Mouse (Mus musculus) lung, embryonic 16.5 days (tissue): ENCODE measurements around the gene Mnd1. TPM values are rescaled to one million over a fixed set of nuclear protein-coding genes. Genes with fewer than 3 reads are reported as not detected.

Experiments
- ATAC-seq: fragments of 200-750 bp; cut with Nextera tagmentation; 2 replicates; pipeline ENCODE4 v1.8.0; 2017; ENCODE audit warnings: low read depth, mild to moderate bottlenecking, moderate library complexity
- H3K27ac ChIP-seq: fragments of 300-500 bp; sonication (generic); 2 replicates; pipeline ENCODE4 v1.5.1; 2014; ENCODE audit warnings: mild to moderate bottlenecking, control low read depth, low read length
- H3K27me3 ChIP-seq: fragments of 300-500 bp; sonication (generic); 2 replicates; pipeline ENCODE4 v1.6.1; 2014; ENCODE audit warnings: low read depth, low read length, mixed read lengths; ENCODE audit not compliant: control insufficient read depth, insufficient read depth
- H3K36me3 ChIP-seq: fragments of 300-500 bp; sonication (generic); 2 replicates; pipeline ENCODE4 v1.6.1; 2014; ENCODE audit warnings: low read length; ENCODE audit not compliant: control insufficient read depth, insufficient read depth
- H3K4me1 ChIP-seq: fragments of 300-500 bp; sonication (generic); replicated peaks from 2 replicates; pipeline ENCODE4 v1.6.1; 2014; ENCODE audit warnings: low read length, mixed read lengths; ENCODE audit not compliant: control insufficient read depth, insufficient read depth
- H3K4me2 ChIP-seq: fragments of 300-500 bp; sonication (generic); 2 replicates; pipeline ENCODE4 v1.6.1; 2014; ENCODE audit warnings: low read depth, low read length, control low read depth
- H3K4me3 ChIP-seq: fragments of 300-500 bp; sonication (generic); 2 replicates; pipeline ENCODE4 v1.5.1; 2014; ENCODE audit warnings: mild to moderate bottlenecking, low read length, control low read depth
- H3K9ac ChIP-seq: fragments of 300-500 bp; sonication (generic); 2 replicates; pipeline ENCODE4 v1.6.1; 2014; ENCODE audit warnings: low read length, control low read depth
- H3K9me3 ChIP-seq: fragments of 300-500 bp; sonication (generic); 2 replicates; pipeline ENCODE4 v1.6.1; 2016; ENCODE audit warnings: low read length; ENCODE audit not compliant: control insufficient read depth
- WGBS: fragments of 180-500 bp; shearing (Covaris S2); extraction: QIAGEN DNeasy Blood & Tissue Kit; methylation state at CpG from one replicate; pipeline ENCODE4 v1.1.7; 2014; 5-methylcytosine and 5-hydroxymethylcytosine counted together
- polyA plus RNA-seq: library from polyadenylated mRNA; unstranded; fragments of >200 nt; fragmentation: Nextera tagmentation; extraction: Ambion mirVana; gene quantifications from 2 replicates; pipeline ENCODE4 v1.2.1, GENCODE M21; 2015

The Mnd1 gene
- polyA plus RNA-seq, 1 experiment from 2014 or later: 13.0 TPM

GRCm38 (mm10) chr3:84149831-84150230 is 5.8 kb downstream of the Mnd1 start:
- no peak overlapping the region for H3K27ac ChIP-seq

GRCm38 (mm10) chr3:84140947-84141346 is 14.6 kb downstream of the Mnd1 start:
- Histone ChIP-seq H3K27ac (no peak overlapping the region), H3K4me1 (no peaks in the 10 kb centered on the region; the same call in 1 of the 2 replicates), H3K4me3 (no peak overlapping the region), H3K9me3 (no peaks in the 10 kb centered on the region), H3K36me3 (no peaks in the 10 kb centered on the region), H3K9ac (no peak overlapping the region), H3K27me3 (no peaks in the 10 kb centered on the region), H3K4me2 (no peak overlapping the region)
- WGBS: 55% methylated on average over 7 of the region's 7 CpGs
- ATAC-seq: no peak

More at GRCm38 (mm10) chr3:84149831-84150230, 5.8 kb downstream of the Mnd1 start:
- Histone ChIP-seq H3K4me3 (no peak overlapping the region), H3K4me1 (no peaks in the 10 kb centered on the region; the same call in 1 of the 2 replicates), H3K9me3 (no peaks in the 10 kb centered on the region), H3K36me3 (no peaks in the 10 kb centered on the region), H3K9ac (no peak overlapping the region), H3K27me3 (no peaks in the 10 kb centered on the region), H3K4me2 (no peak overlapping the region)
- ATAC-seq: no peak
- 94% methylated on average over 3 of the region's 3 CpGs for WGBS

GRCm38 (mm10) chr3:84136509-84136908 is 19.1 kb downstream of the Mnd1 start:
- 77% methylated on average over 7 of the region's 7 CpGs for WGBS
- no peaks in the 10 kb centered on the region; the same call in 1 of the 2 replicates for H3K4me1 ChIP-seq
- no peaks in the 10 kb centered on the region for H3K36me3 ChIP-seq
- no peak overlapping the region for H3K4me2 ChIP-seq
- H3K9me3 ChIP-seq: no peaks in the 10 kb centered on the region
- H3K27me3 ChIP-seq: no peaks in the 10 kb centered on the region
- no peak for ATAC-seq
- no peak overlapping the region for H3K27ac ChIP-seq
- H3K9ac ChIP-seq: no peak overlapping the region
- H3K4me3 ChIP-seq: no peak overlapping the region

- 0 out of 2 replicates have a peak, but pooled peaks have one; percentile 25 for ATAC-seq
- peak overlapping the region; percentile 2 for H3K4me2 ChIP-seq
- 38% methylated on average over 6 of the region's 6 CpGs for WGBS
- H3K4me1 ChIP-seq: peaks cover 4% of the 10 kb centered on the region
- H3K36me3 ChIP-seq: no peaks in the 10 kb centered on the region
- H3K9ac ChIP-seq: no peak overlapping the region
- H3K9me3 ChIP-seq: no peaks in the 10 kb centered on the region
- H3K27ac ChIP-seq: no peak overlapping the region
- no peaks in the 10 kb centered on the region for H3K27me3 ChIP-seq
- 0 out of 2 replicates have a peak overlapping the region, but pooled peaks have one; percentile 0 for H3K4me3 ChIP-seq
Observed at GRCm38 (mm10) chr3:84135933-84136332, 19.7 kb downstream of the Mnd1 start.

- 0 out of 2 replicates have a peak overlapping the region, but pooled peaks have one; percentile 0 for H3K4me3 ChIP-seq
- 25% methylated on average over 9 of the region's 9 CpGs for WGBS
Observed at GRCm38 (mm10) chr3:84135387-84135786, 20.2 kb downstream of the Mnd1 start.

GRCm38 (mm10) chr3:84131369-84131768 is 24.2 kb downstream of the Mnd1 start:
- H3K27me3 ChIP-seq: no peaks in the 10 kb centered on the region
- ATAC-seq: peak; percentile 73
- no peak overlapping the region for H3K4me3 ChIP-seq
- H3K4me1 ChIP-seq: peaks cover 19% of the 10 kb centered on the region
- H3K36me3 ChIP-seq: no peaks in the 10 kb centered on the region
- H3K9me3 ChIP-seq: no peaks in the 10 kb centered on the region
- 42% methylated on average over 3 of the region's 3 CpGs for WGBS
- no peak overlapping the region for H3K9ac ChIP-seq
- peak overlapping the region; percentile 70 for H3K27ac ChIP-seq
- no peak overlapping the region for H3K4me2 ChIP-seq

More at GRCm38 (mm10) chr3:84135387-84135786, 20.2 kb downstream of the Mnd1 start:
- no peak overlapping the region for H3K27ac ChIP-seq
- no peak overlapping the region for H3K9ac ChIP-seq
- peak overlapping the region; percentile 2 for H3K4me2 ChIP-seq
- H3K4me1 ChIP-seq: peaks cover 4% of the 10 kb centered on the region
- no peaks in the 10 kb centered on the region for H3K9me3 ChIP-seq
- no peaks in the 10 kb centered on the region for H3K36me3 ChIP-seq
- no peaks in the 10 kb centered on the region for H3K27me3 ChIP-seq
- ATAC-seq: peak; percentile 79

- Histone ChIP-seq H3K9me3 (no peaks in the 10 kb centered on the region), H3K9ac (no peak overlapping the region), H3K27ac (peak overlapping the region; percentile 70), H3K27me3 (no peaks in the 10 kb centered on the region), H3K4me1 (peaks cover 21% of the 10 kb centered on the region), H3K4me2 (no peak overlapping the region), H3K4me3 (no peak overlapping the region), H3K36me3 (no peaks in the 10 kb centered on the region)
- 28% methylated on average over 5 of the region's 5 CpGs for WGBS
- ATAC-seq: peak; percentile 86
Observed at GRCm38 (mm10) chr3:84130776-84131175, 24.8 kb downstream of the Mnd1 start.

- H3K4me2 ChIP-seq: no peak overlapping the region
- H3K27me3 ChIP-seq: no peaks in the 10 kb centered on the region
- H3K36me3 ChIP-seq: no peaks in the 10 kb centered on the region
- H3K27ac ChIP-seq: peak overlapping the region; percentile 68
- peaks cover 34% of the 10 kb centered on the region for H3K4me1 ChIP-seq
- H3K9me3 ChIP-seq: no peaks in the 10 kb centered on the region
- no peak overlapping the region for H3K4me3 ChIP-seq
- WGBS: 39% methylated on average over 11 of the region's 11 CpGs
- H3K9ac ChIP-seq: no peak overlapping the region
- ATAC-seq: peak; percentile 13; the same call in 1 of the 2 replicates
Observed at GRCm38 (mm10) chr3:84128871-84129870, 26.4 kb downstream of the Mnd1 start.

GRCm38 (mm10) chr3:84127431-84127830 is 28.2 kb downstream of the Mnd1 start:
- 50% methylated on average over 2 of the region's 2 CpGs for WGBS
- no peak for ATAC-seq
- Histone ChIP-seq H3K4me2 (no peak overlapping the region), H3K4me3 (no peak overlapping the region), H3K27me3 (no peaks in the 10 kb centered on the region), H3K9ac (no peak overlapping the region), H3K36me3 (no peaks in the 10 kb centered on the region), H3K9me3 (no peaks in the 10 kb centered on the region), H3K4me1 (peaks cover 34% of the 10 kb centered on the region), H3K27ac (no peak overlapping the region)
